Mouse (Mus musculus): ENCODE measurements around the gene Cry1. TPM values are rescaled to one million over a fixed set of nuclear protein-coding genes. Genes with fewer than 3 reads are reported as not detected.
A peak's percentile ranks its signal among the peaks of the same experiment; 100 is the strongest.

Gene Cry1
- total and polyA plus RNA-seq, 3 experiments, result 2.2 to 12.9 (median 8.5) TPM

- DNase-seq, result peak in 1 of 2 experiments; percentile 37
- Histone ChIP-seq H3K79me2 (replicated peaks; ENCODE audit: control insufficient read depth, insufficient read depth, low read length) (no peaks in the 10 kb centered on the region; the same call in 1 of the 2 replicates), H3K4me1 (ENCODE audit: control insufficient read depth, insufficient read depth, low read length) (peaks cover 2% of the 10 kb centered on the region), H3K4me3 (peak overlapping the region; percentile 91), H3K27me3 (ENCODE audit: control insufficient read depth, insufficient read depth, low read length) (no peaks in the 10 kb centered on the region), H3K27ac (peak overlapping the region; percentile 88), H3K36me3 (ENCODE audit: control insufficient read depth, insufficient read depth, low read length) (no peaks in the 10 kb centered on the region; the same call in 1 of the 2 replicates), H3K9ac (ENCODE audit: low read depth, low read length) (peak overlapping the region; percentile 95)
- 0 out of 2 replicates have a peak, but pooled peaks have one; percentile 15 for TF ChIP-seq EP300 (IDR thresholded peaks at IDR 0.05; ENCODE audit: insufficient read depth, low read depth, low read length)
- TF ChIP-seq CTCF (IDR thresholded peaks at IDR 0.05), result no peak
- WGBS, result under 1% methylated on average over 34 of the region's 34 CpGs
- intact Hi-C loops (cut with DNase I), result loop anchor here (2.0 to 5.0 kb wide), 2 partner anchors 84 to 186 kb away; partner anchors contain the start of genes Cry1 and Ric8b
These were observed 81.6 kb downstream of the Cry1 start for GRCm38 (mm10) chr10:85103085-85103885.

- intact Hi-C loops (cut with DNase I), result loop anchor here (2.0 to 5.0 kb wide), 2 partner anchors 85 to 186 kb away; partner anchors contain the start of genes Cry1 and Ric8b
- Histone ChIP-seq H3K36me3 (ENCODE audit: control insufficient read depth, insufficient read depth, low read length) (no peaks in the 10 kb centered on the region; the same call in 1 of the 2 replicates), H3K4me1 (ENCODE audit: control insufficient read depth, insufficient read depth, low read length) (peaks cover 2% of the 10 kb centered on the region), H3K9ac (ENCODE audit: low read depth, low read length) (peak within 1 kb of the TSS; percentile 95), H3K27me3 (ENCODE audit: control insufficient read depth, insufficient read depth, low read length) (no peaks in the 10 kb centered on the region), H3K79me2 (replicated peaks; ENCODE audit: control insufficient read depth, insufficient read depth, low read length) (no peaks in the 10 kb centered on the region; the same call in 1 of the 2 replicates), H3K4me3 (peak within 1 kb of the TSS; percentile 91), H3K27ac (peak within 1 kb of the TSS; percentile 88)
- peak; percentile 90 for DNase-seq
- peak; percentile 76 for TF ChIP-seq POLR2A (IDR thresholded peaks at IDR 0.05; ENCODE audit: insufficient read depth, low read depth, low read length)
- TF ChIP-seq EP300 (IDR thresholded peaks at IDR 0.05; ENCODE audit: insufficient read depth, low read depth, low read length), result no peak
- under 1% methylated on average over 79 of the region's 96 CpGs for WGBS
These were observed 82.4 kb downstream of the Cry1 start, which contains the start of the genes Fhl4 and Tmem263 for GRCm38 (mm10) chr10:85102247-85103084. TSS of gene Fhl4 (minus strand) at chr10:85102495. TSS of gene Tmem263 (plus strand) at chr10:85102627.

- peak overlapping the region; percentile 87 for H3K27ac ChIP-seq
- peak overlapping the region; percentile 86 for H3K9ac ChIP-seq (ENCODE audit: low read depth, low read length)
- no peaks in the 10 kb centered on the region; the same call in 1 of the 2 replicates for H3K36me3 ChIP-seq (ENCODE audit: control insufficient read depth, insufficient read depth, low read length)
- intact Hi-C loops (cut with DNase I), result loop anchor here (2.0 to 5.0 kb wide), 2 partner anchors 85 to 185 kb away; partner anchors contain the start of genes Cry1 and Ric8b
- WGBS, result 5% methylated on average over 10 of the region's 10 CpGs
- no peaks in the 10 kb centered on the region; the same call in 1 of the 2 replicates for H3K79me2 ChIP-seq (replicated peaks; ENCODE audit: control insufficient read depth, insufficient read depth, low read length)
- H3K4me1 ChIP-seq (ENCODE audit: control insufficient read depth, insufficient read depth, low read length), result peaks cover 2% of the 10 kb centered on the region
- no peaks in the 10 kb centered on the region for H3K27me3 ChIP-seq (ENCODE audit: control insufficient read depth, insufficient read depth, low read length)
- peak overlapping the region; percentile 91 for H3K4me3 ChIP-seq
- DNase-seq, result no peak
- no peak for TF ChIP-seq EP300 (IDR thresholded peaks at IDR 0.05; ENCODE audit: insufficient read depth, low read depth, low read length)
These were observed 83.0 kb downstream of the Cry1 start for GRCm38 (mm10) chr10:85101841-85102240.

Other genes with a start within 250 kb of the Cry1 start
- gene Fhl4, start 82.6 kb downstream of the Cry1 start, total RNA-seq (2021), result under 1 TPM; 0.27 to 0.39 TPM
- 0.84 and 1.3 TPM in 2 replicates for gene Fhl4, start 82.6 kb downstream of the Cry1 start, polyA plus RNA-seq (2012; rRNA removed)
- 10 to 100 TPM; 13.5 to 16.8 TPM for gene Tmem263, start 82.4 kb downstream of the Cry1 start, total RNA-seq (2021)
- 3.9 and 7.3 TPM in 2 replicates for gene Tmem263, start 82.4 kb downstream of the Cry1 start, polyA plus RNA-seq (2012; rRNA removed)
- 10 to 100 TPM; 18.3 to 23.3 TPM for gene Mterf2, start 57.0 kb downstream of the Cry1 start, total RNA-seq (2021)
- gene Mterf2, start 57.0 kb downstream of the Cry1 start, polyA plus RNA-seq (2012; rRNA removed), result 12.9 and 29.9 TPM in 2 replicates
- 1 to 10 TPM; 1.4 to 2.7 TPM for gene Btbd11, start 201.8 kb upstream of the Cry1 start, total RNA-seq (2021)
- 1.8 and 1.9 TPM in 2 replicates for gene Btbd11, start 201.8 kb upstream of the Cry1 start, polyA plus RNA-seq (2012; rRNA removed)

All from heart, adult 2 months (tissue).